Mouse (Mus musculus): Measurements from ENCODE around the gene Myom1. TPM values are rescaled to one million over a fixed set of nuclear protein-coding genes. Genes with fewer than 3 reads are reported as not detected.

Myom1 gene
- polyA plus RNA-seq, 1 experiment from 2014 or later: 5.5 TPM

DNA sequence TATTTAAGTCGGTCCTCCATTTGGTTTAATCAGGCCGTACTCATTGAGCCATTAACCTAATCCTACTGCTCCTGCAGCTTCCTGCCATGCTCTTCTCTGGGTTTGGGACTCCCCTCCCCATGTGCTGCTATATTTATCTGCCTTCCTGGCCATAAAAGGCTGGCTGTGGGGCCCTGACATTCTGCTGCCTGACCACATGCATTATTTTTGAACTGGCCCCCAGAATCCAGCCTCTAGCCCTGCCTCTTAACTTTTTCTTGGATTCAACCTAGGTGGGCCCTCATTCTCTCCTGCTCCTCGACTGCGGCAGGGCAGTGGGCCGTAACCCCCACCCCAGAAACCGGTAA lies 16.8 kb downstream of the Myom1 start:
- ATAC-seq (ENCODE audit: insufficient number of reproducible peaks, insufficient read depth, low FRiP score, low TSS enrichment, low read depth): no peak
- WGBS: 48% methylated on average over 6 of the region's 6 CpGs

DNA sequence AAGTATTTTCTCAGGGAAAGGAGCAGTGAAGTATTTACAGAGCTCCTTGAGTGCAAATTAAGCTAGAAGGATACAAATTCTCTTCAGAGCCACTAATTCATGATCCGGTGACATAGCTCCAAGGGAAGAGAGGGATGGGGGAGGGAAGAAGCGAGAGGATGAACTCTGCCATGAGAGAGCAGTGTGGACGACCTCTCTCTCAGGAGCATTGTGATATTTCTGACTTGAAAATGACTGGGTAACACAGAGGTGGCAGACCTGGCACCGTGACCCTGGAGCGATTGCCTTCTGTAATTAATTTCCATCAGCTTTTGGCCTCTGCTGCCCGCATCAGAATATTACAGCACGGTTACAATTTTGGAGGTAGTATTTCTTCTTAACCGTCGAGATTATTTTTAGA lies 17.4 kb downstream of the Myom1 start:
- peaks cover 22% of the 10 kb centered on the region for H3K4me1 ChIP-seq
- H3K36me3 ChIP-seq: no peaks in the 10 kb centered on the region
- H3K9me3 ChIP-seq: no peaks in the 10 kb centered on the region
- no peak for ATAC-seq (ENCODE audit: insufficient number of reproducible peaks, insufficient read depth, low FRiP score, low TSS enrichment, low read depth)
- WGBS: 55% methylated on average over 9 of the region's 9 CpGs
- H3K4me3 ChIP-seq: no peak overlapping the region
- H3K27me3 ChIP-seq: no peaks in the 10 kb centered on the region
- H3K4me2 ChIP-seq: no peak overlapping the region
- no peak overlapping the region for H3K9ac ChIP-seq
- H3K27ac ChIP-seq: no peak overlapping the region

More for the DNA sequence above, 16.8 kb downstream of the Myom1 start:
- no peak overlapping the region for H3K4me2 ChIP-seq
- H3K9ac ChIP-seq: no peak overlapping the region
- no peaks in the 10 kb centered on the region for H3K27me3 ChIP-seq
- no peaks in the 10 kb centered on the region for H3K36me3 ChIP-seq
- no peak overlapping the region for H3K4me3 ChIP-seq
- no peaks in the 10 kb centered on the region for H3K9me3 ChIP-seq
- peaks cover 25% of the 10 kb centered on the region for H3K4me1 ChIP-seq
- H3K27ac ChIP-seq: no peak overlapping the region

DNA sequence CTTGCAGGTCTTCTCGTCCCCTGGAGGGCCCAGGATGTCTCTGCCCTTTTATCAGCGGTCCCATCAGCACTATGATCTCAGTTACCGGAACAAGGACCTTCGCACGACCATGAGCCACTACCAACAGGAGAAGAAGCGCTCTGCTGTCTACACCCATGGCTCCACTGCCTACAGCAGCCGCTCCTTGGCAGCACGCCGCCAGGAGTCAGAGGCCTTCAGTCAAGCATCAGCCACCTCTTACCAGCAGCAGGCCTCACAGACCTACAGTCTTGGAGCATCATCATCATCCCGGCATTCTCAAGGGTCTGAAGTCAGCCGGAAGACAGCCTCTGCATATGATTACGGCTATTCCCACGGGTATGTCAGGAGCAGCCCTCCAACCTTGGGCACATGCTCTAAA lies 20.4 kb downstream of the Myom1 start:
- H3K4me3 ChIP-seq: no peak overlapping the region
- 78% methylated on average over 13 of the region's 13 CpGs for WGBS
- peaks cover 19% of the 10 kb centered on the region for H3K4me1 ChIP-seq
- H3K27ac ChIP-seq: no peak overlapping the region
- ATAC-seq (ENCODE audit: insufficient number of reproducible peaks, insufficient read depth, low FRiP score, low TSS enrichment, low read depth): no peak
- no peaks in the 10 kb centered on the region for H3K9me3 ChIP-seq
- H3K27me3 ChIP-seq: no peaks in the 10 kb centered on the region
- peak overlapping the region; percentile 32; the same call in 1 of the 2 replicates for H3K9ac ChIP-seq
- no peak overlapping the region for H3K4me2 ChIP-seq
- H3K36me3 ChIP-seq: no peaks in the 10 kb centered on the region

GRCm38 (mm10) chr17:71024071-71024470 lies 21.6 kb downstream of the Myom1 start:
- Histone ChIP-seq H3K4me3 (no peak overlapping the region), H3K4me2 (no peak overlapping the region), H3K9ac (no peak overlapping the region), H3K9me3 (no peaks in the 10 kb centered on the region), H3K4me1 (peaks cover 17% of the 10 kb centered on the region), H3K36me3 (no peaks in the 10 kb centered on the region), H3K27me3 (no peaks in the 10 kb centered on the region), H3K27ac (no peak overlapping the region)
- no peak for ATAC-seq (ENCODE audit: insufficient number of reproducible peaks, insufficient read depth, low FRiP score, low TSS enrichment, low read depth)
- WGBS: 89% methylated on average over 10 of the region's 10 CpGs

DNA sequence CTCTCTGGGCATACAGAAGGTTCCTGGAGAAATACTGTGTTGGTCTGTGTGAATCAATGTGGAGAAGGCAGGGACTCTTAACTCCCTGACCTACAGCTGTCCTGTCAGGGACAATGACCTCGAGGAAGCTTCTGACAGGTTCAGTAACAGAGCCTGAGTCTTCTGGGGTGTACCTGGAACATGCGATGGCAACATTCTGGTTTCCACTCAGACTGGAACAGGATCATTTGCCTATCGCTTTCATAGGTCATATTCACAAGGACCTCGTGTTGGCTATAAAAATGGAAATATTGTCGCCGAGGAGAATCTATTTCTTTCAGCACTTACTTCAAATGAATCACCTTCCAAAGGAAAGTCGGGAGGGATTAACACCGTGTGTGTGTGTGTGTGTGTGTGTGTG lies 23.5 kb downstream of the Myom1 start:
- H3K27me3 ChIP-seq: no peaks in the 10 kb centered on the region
- H3K4me1 ChIP-seq: peaks cover 7% of the 10 kb centered on the region
- WGBS: 77% methylated on average over 8 of the region's 8 CpGs
- H3K4me2 ChIP-seq: no peak overlapping the region
- no peak overlapping the region for H3K27ac ChIP-seq
- H3K4me3 ChIP-seq: no peak overlapping the region
- no peaks in the 10 kb centered on the region for H3K9me3 ChIP-seq
- no peaks in the 10 kb centered on the region for H3K36me3 ChIP-seq
- no peak for ATAC-seq (ENCODE audit: insufficient number of reproducible peaks, insufficient read depth, low FRiP score, low TSS enrichment, low read depth)
- H3K9ac ChIP-seq: no peak overlapping the region

- H3K36me3 ChIP-seq: no peaks in the 10 kb centered on the region
- H3K27me3 ChIP-seq: no peaks in the 10 kb centered on the region
- H3K27ac ChIP-seq: no peak overlapping the region
- peaks cover 7% of the 10 kb centered on the region for H3K4me1 ChIP-seq
- H3K9me3 ChIP-seq: no peaks in the 10 kb centered on the region
- H3K4me2 ChIP-seq: no peak overlapping the region
- ATAC-seq (ENCODE audit: insufficient number of reproducible peaks, insufficient read depth, low FRiP score, low TSS enrichment, low read depth): no peak
- no peak overlapping the region for H3K4me3 ChIP-seq
- no peak overlapping the region for H3K9ac ChIP-seq
- WGBS: 88% methylated on average over 3 of the region's 3 CpGs
Measured at GRCm38 (mm10) chr17:71027186-71027585, 24.8 kb downstream of the Myom1 start.

- ATAC-seq (ENCODE audit: insufficient number of reproducible peaks, insufficient read depth, low FRiP score, low TSS enrichment, low read depth): no peak
- H3K4me2 ChIP-seq: no peak overlapping the region
- no peak overlapping the region for H3K9ac ChIP-seq
- WGBS: 85% methylated on average over 10 of the region's 10 CpGs
- H3K27ac ChIP-seq: no peak overlapping the region
- no peaks in the 10 kb centered on the region for H3K27me3 ChIP-seq
- H3K4me3 ChIP-seq: no peak overlapping the region
- H3K9me3 ChIP-seq: no peaks in the 10 kb centered on the region
- no peaks in the 10 kb centered on the region for H3K36me3 ChIP-seq
- H3K4me1 ChIP-seq: no peaks in the 10 kb centered on the region
Measured at GRCm38 (mm10) chr17:71032719-71033118, 30.3 kb downstream of the Myom1 start.

DNA sequence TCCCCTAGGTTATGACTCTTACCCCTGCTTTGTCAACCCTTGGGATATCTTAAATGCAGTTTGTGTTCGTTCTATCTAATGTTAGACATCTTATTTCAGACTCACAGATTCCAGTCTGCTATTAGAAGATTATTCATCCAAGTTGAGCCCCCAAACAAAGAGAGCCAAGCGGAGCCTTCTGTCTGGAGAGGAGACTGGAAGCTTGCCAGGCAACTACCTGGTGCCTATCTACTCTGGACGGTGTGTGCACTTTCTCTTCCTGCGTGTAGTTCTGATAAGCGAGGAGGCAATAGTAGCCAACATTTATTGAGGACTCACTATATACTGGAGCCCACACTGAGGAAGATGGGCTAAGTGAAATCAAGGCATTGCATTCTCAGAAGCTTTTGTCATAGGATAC lies 32.0 kb downstream of the Myom1 start:
- no peak overlapping the region for H3K9ac ChIP-seq
- H3K36me3 ChIP-seq: no peaks in the 10 kb centered on the region
- WGBS: 74% methylated on average over 5 of the region's 5 CpGs
- no peaks in the 10 kb centered on the region for H3K27me3 ChIP-seq
- ATAC-seq (ENCODE audit: insufficient number of reproducible peaks, insufficient read depth, low FRiP score, low TSS enrichment, low read depth): no peak
- H3K27ac ChIP-seq: no peak overlapping the region
- H3K4me2 ChIP-seq: no peak overlapping the region
- H3K9me3 ChIP-seq: no peaks in the 10 kb centered on the region
- no peak overlapping the region for H3K4me3 ChIP-seq
- H3K4me1 ChIP-seq: 0 out of 2 replicates have a peak, but pooled peaks cover under 1% of the 10 kb centered on the region

- no peak overlapping the region for H3K4me3 ChIP-seq
- H3K4me1 ChIP-seq: peaks cover 7% of the 10 kb centered on the region
- no peaks in the 10 kb centered on the region for H3K9me3 ChIP-seq
- ATAC-seq (ENCODE audit: insufficient number of reproducible peaks, insufficient read depth, low FRiP score, low TSS enrichment, low read depth): no peak
- H3K9ac ChIP-seq: no peak overlapping the region
- no peaks in the 10 kb centered on the region for H3K36me3 ChIP-seq
- no peak overlapping the region for H3K27ac ChIP-seq
- H3K27me3 ChIP-seq: no peaks in the 10 kb centered on the region
- WGBS: 87% methylated on average over 7 of the region's 7 CpGs
- H3K4me2 ChIP-seq: no peak overlapping the region
Measured at GRCm38 (mm10) chr17:71037188-71037587, 34.8 kb downstream of the Myom1 start.

DNA sequence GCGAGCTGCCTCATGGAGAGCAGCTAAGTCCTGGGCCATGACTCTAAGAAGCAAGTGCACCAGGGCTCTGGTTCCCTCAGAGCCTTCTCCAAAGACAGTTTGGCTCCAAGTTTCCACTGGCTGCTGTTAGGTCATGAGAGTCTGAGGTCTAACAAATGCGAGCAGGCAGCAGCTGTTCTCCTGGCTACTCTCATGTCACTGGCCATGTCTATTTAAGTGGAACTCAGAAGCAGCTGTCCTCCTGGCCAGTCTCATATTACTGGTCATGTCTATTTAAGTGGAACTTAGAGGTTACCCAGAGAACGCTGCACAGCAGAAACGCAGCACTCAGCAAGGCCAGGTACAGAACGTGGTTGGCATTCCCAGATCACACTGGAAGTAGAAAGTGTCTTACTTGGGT lies 36.4 kb downstream of the Myom1 start:
- ATAC-seq (ENCODE audit: insufficient number of reproducible peaks, insufficient read depth, low FRiP score, low TSS enrichment, low read depth): no peak
- Histone ChIP-seq H3K27ac (no peak overlapping the region), H3K36me3 (no peaks in the 10 kb centered on the region), H3K9ac (no peak overlapping the region), H3K4me2 (no peak overlapping the region), H3K9me3 (no peaks in the 10 kb centered on the region), H3K27me3 (no peaks in the 10 kb centered on the region), H3K4me3 (no peak overlapping the region), H3K4me1 (peaks cover 7% of the 10 kb centered on the region)
- 77% methylated on average over 5 of the region's 5 CpGs for WGBS

GRCm38 (mm10) chr17:71039851-71040581 lies 37.6 kb downstream of the Myom1 start:
- ATAC-seq (ENCODE audit: insufficient number of reproducible peaks, insufficient read depth, low FRiP score, low TSS enrichment, low read depth): no peak
- Histone ChIP-seq H3K27ac (no peak overlapping the region), H3K4me3 (no peak overlapping the region), H3K4me2 (no peak overlapping the region), H3K4me1 (peaks cover 7% of the 10 kb centered on the region), H3K27me3 (no peaks in the 10 kb centered on the region), H3K9me3 (no peaks in the 10 kb centered on the region), H3K9ac (no peak overlapping the region), H3K36me3 (no peaks in the 10 kb centered on the region)
- WGBS: 39% methylated on average over 12 of the region's 12 CpGs

DNA sequence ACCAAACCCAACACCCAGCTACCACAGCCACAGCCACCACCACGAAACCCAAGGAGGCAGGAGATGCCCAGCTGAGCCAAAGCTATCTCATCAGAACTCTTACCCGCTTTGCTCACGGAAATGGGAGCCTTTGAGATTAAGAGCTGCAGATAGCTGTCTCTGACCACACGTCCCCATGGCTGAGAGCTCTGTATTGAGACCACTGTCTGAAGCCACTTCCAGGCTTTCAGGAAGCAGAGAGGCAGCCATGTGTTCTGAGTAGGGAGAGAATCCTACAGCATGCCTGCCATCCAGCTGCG lies 38.1 kb downstream of the Myom1 start:
- ATAC-seq (ENCODE audit: insufficient number of reproducible peaks, insufficient read depth, low FRiP score, low TSS enrichment, low read depth): no peak
- Histone ChIP-seq H3K4me1 (peaks cover 7% of the 10 kb centered on the region), H3K4me2 (no peak overlapping the region), H3K9me3 (no peaks in the 10 kb centered on the region), H3K27me3 (no peaks in the 10 kb centered on the region), H3K27ac (no peak overlapping the region), H3K36me3 (no peaks in the 10 kb centered on the region), H3K9ac (no peak overlapping the region), H3K4me3 (no peak overlapping the region)
- WGBS: 59% methylated on average over 5 of the region's 5 CpGs
